Comparison of ENCODE assay signal across 8 mouse cellular contexts in the genomic region with DNA sequence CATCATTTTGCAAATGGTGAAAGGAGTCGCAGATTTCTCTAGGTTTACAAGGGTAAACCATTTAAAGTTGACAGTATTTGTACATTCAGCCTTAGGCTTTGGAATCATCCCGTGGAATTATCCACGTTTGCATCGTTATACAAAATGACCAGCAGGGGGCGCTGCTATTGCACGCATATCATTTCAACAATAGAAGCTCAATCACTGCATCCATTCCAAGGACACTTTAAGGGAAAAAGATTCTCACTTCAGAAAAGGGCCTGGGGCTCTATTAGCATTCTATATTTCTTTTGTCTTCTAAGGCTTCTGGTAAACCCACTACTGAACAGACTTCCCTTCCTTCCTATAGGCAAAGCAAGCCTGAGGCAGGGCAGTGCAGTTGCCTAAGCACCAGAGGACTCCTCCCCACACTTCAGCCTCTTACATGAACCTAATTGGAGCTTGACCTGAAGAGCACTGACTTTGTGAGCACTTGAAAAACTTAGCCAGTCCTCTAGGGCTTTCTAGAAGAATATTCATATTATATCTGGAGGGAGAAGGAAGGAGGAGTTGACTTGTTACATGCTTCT.
A peak's percentile ranks its signal among the peaks of the same experiment; 100 is the strongest.
DNase-seq lines count a peak whose midpoint lies in the region; ATAC-seq and TF ChIP-seq lines count a peak whose summit lies in the region.

No protein-coding gene starts in this region.

- no peaks in the 10 kb centered on the region for H3K27me3 ChIP-seq in heart, embryonic 12.5 days (replicated peaks)
- no peaks in the 10 kb centered on the region for H3K27me3 ChIP-seq in embryonic facial prominence, embryonic 11.5 days (ENCODE audit: control insufficient read depth, insufficient read depth, low read length)
- no peaks in the 10 kb centered on the region for H3K27me3 ChIP-seq in hindbrain, embryonic 15.5 days
- H3K27me3 ChIP-seq in midbrain, postnatal 0 days (ENCODE audit: insufficient read depth, low read length), result no peaks in the 10 kb centered on the region

- no peaks in the 10 kb centered on the region for H3K4me1 ChIP-seq in heart, embryonic 12.5 days (replicated peaks)
- H3K4me1 ChIP-seq in embryonic facial prominence, embryonic 11.5 days (ENCODE audit: control insufficient read depth, insufficient read depth, low read length), result no peaks in the 10 kb centered on the region
- no peaks in the 10 kb centered on the region for H3K4me1 ChIP-seq in hindbrain, embryonic 15.5 days (replicated peaks)
- H3K4me1 ChIP-seq in midbrain, postnatal 0 days (ENCODE audit: insufficient read depth, low read length), result no peaks in the 10 kb centered on the region

- intact Hi-C loops in heart, postnatal 10 days (cut with DNase I), result loop anchor here (1.0 kb wide), 2 partner anchors 127 to 210 kb away; no protein-coding TSS in a partner anchor
- intact Hi-C loops in left cerebral cortex, postnatal 10 days (cut with DNase I), result loop anchor here (2.0 kb wide), 2 partner anchors 128 to 210 kb away; no protein-coding TSS in a partner anchor

- no peak overlapping the region for H3K9ac ChIP-seq in heart, embryonic 12.5 days
- no peak overlapping the region for H3K9ac ChIP-seq in embryonic facial prominence, embryonic 11.5 days (replicated peaks; ENCODE audit: low read length)
- no peak overlapping the region for H3K9ac ChIP-seq in hindbrain, embryonic 15.5 days
- no peak overlapping the region for H3K9ac ChIP-seq in midbrain, postnatal 0 days (replicated peaks; ENCODE audit: low read length, poor library complexity, severe bottlenecking)

- H3K27ac ChIP-seq in heart, embryonic 12.5 days (ENCODE audit: poor library complexity, severe bottlenecking), result no peak overlapping the region
- no peak overlapping the region for H3K27ac ChIP-seq in embryonic facial prominence, embryonic 11.5 days (replicated peaks; ENCODE audit: low read depth, low read length)
- no peak overlapping the region for H3K27ac ChIP-seq in hindbrain, embryonic 15.5 days (replicated peaks)
- no peak overlapping the region for H3K27ac ChIP-seq in midbrain, postnatal 0 days (ENCODE audit: low read depth, low read length)

- no peak for ATAC-seq in heart, embryonic 12.5 days (ENCODE audit: insufficient number of reproducible peaks, low FRiP score)
- ATAC-seq in embryonic facial prominence, embryonic 11.5 days (replicated peaks; ENCODE audit: insufficient number of reproducible peaks, low FRiP score, low TSS enrichment, low read depth), result 0 out of 2 replicates have a peak, but pooled peaks have one; percentile 34
- peak; percentile 52; the same call in 1 of the 2 replicates for ATAC-seq in hindbrain, embryonic 15.5 days (ENCODE audit: low FRiP score, low read depth)
- peak; percentile 51 for ATAC-seq in midbrain, postnatal 0 days (ENCODE audit: low FRiP score)

- peak; percentile 56 to 76 for DNase-seq in heart, postnatal 10 days
- DNase-seq in adrenal gland, postnatal 25 days, result peak; percentile 51
- DNase-seq in embryonic facial prominence, embryonic 11.5 days (ENCODE audit: low spot score), result peak; percentile 84
- peak; percentile 49 to 52 for DNase-seq in left cerebral cortex, postnatal 10 days (ENCODE audit: extremely low spot score in 1 of 2, low spot score in 2 of 2)
- peak; percentile 83 for DNase-seq in midbrain, postnatal 0 days (ENCODE audit: low spot score)
- peak; percentile 14 for DNase-seq in thymus, postnatal 25 days

- H3K4me3 ChIP-seq in heart, embryonic 12.5 days, result no peak overlapping the region
- no peak overlapping the region for H3K4me3 ChIP-seq in embryonic facial prominence, embryonic 11.5 days (ENCODE audit: low read depth, low read length)
- no peak overlapping the region for H3K4me3 ChIP-seq in hindbrain, embryonic 15.5 days
- H3K4me3 ChIP-seq in midbrain, postnatal 0 days (ENCODE audit: low read depth, low read length), result no peak overlapping the region

- no peak overlapping the region for H3K4me2 ChIP-seq in heart, embryonic 12.5 days
- H3K4me2 ChIP-seq in embryonic facial prominence, embryonic 11.5 days (ENCODE audit: low read depth, low read length), result no peak overlapping the region
- H3K4me2 ChIP-seq in hindbrain, embryonic 15.5 days, result no peak overlapping the region
- no peak overlapping the region for H3K4me2 ChIP-seq in midbrain, postnatal 0 days (ENCODE audit: low read depth, low read length, poor library complexity, severe bottlenecking)

- no peaks in the 10 kb centered on the region for H3K36me3 ChIP-seq in heart, embryonic 12.5 days
- H3K36me3 ChIP-seq in embryonic facial prominence, embryonic 11.5 days (replicated peaks; ENCODE audit: control insufficient read depth, insufficient read depth, low read depth, low read length), result no peaks in the 10 kb centered on the region
- no peaks in the 10 kb centered on the region for H3K36me3 ChIP-seq in hindbrain, embryonic 15.5 days
- no peaks in the 10 kb centered on the region for H3K36me3 ChIP-seq in midbrain, postnatal 0 days (ENCODE audit: insufficient read depth, low read length)

- 2% methylated on average over 6 of the region's 6 CpGs for WGBS in heart, embryonic 12.5 days
- 3% methylated on average over 6 of the region's 6 CpGs for WGBS in embryonic facial prominence, embryonic 11.5 days
- under 1% methylated on average over 6 of the region's 6 CpGs for WGBS in hindbrain, embryonic 15.5 days
- 1% methylated on average over 6 of the region's 6 CpGs for WGBS in midbrain, postnatal 0 days

- peak; percentile 95 for TF ChIP-seq CTCF in midbrain, postnatal 0 days (IDR thresholded peaks at IDR 0.05)

- no peaks in the 10 kb centered on the region for H3K9me3 ChIP-seq in heart, embryonic 12.5 days (replicated peaks)
- no peaks in the 10 kb centered on the region for H3K9me3 ChIP-seq in embryonic facial prominence, embryonic 11.5 days (replicated peaks; ENCODE audit: control insufficient read depth, low read length)
- H3K9me3 ChIP-seq in hindbrain, embryonic 15.5 days, result no peaks in the 10 kb centered on the region
- no peaks in the 10 kb centered on the region for H3K9me3 ChIP-seq in midbrain, postnatal 0 days (ENCODE audit: low read length)

Comparison
In these comparisons a context has a peak if more than half of its experiments do, and no peak if none do; other contexts are left out.
1. DNase-seq: peak in every context shown above with its lines; median percentile 84 in embryonic facial prominence, embryonic 11.5 days; 83 in midbrain, postnatal 0 days; 66 in heart, postnatal 10 days; 51 in adrenal gland, postnatal 25 days; 50 in left cerebral cortex, postnatal 10 days; 14 in thymus, postnatal 25 days.